Mouse (Mus musculus) intestine, postnatal 0 days (tissue): Measurements from ENCODE around the gene Kif5c. TPM values are rescaled to one million over a fixed set of nuclear protein-coding genes. Genes with fewer than 3 reads are reported as not detected.

ENCODE experiments used
- ATAC-seq: fragments of 200-750 bp; cut with Nextera tagmentation; 2 replicates; pipeline ENCODE4 v1.8.0; 2017; ENCODE audit warnings: mild to moderate bottlenecking, moderate TSS enrichment, moderate library complexity
- H3K27ac ChIP-seq: fragments of 300-500 bp; sonication (generic); 2 replicates; pipeline ENCODE4 v1.5.1; 2014; ENCODE audit warnings: mild to moderate bottlenecking, low read depth, low read length, moderate library complexity
- H3K27me3 ChIP-seq: fragments of 300-500 bp; sonication (generic); replicated peaks from 2 replicates; pipeline ENCODE4 v1.6.1; 2014; ENCODE audit warnings: low read length, mixed read lengths; ENCODE audit not compliant: control insufficient read depth, insufficient read depth
- H3K36me3 ChIP-seq: fragments of 300-500 bp; sonication (generic); 2 replicates; pipeline ENCODE4 v1.6.1; 2014; ENCODE audit warnings: mild to moderate bottlenecking, moderate library complexity; ENCODE audit not compliant: control insufficient read depth, insufficient read depth
- H3K4me1 ChIP-seq: fragments of 300-500 bp; sonication (generic); replicated peaks from 2 replicates; pipeline ENCODE4 v1.6.1; 2014; ENCODE audit warnings: antibody characterized with exemption, low read length, mixed read lengths; ENCODE audit not compliant: control insufficient read depth, insufficient read depth
- H3K4me2 ChIP-seq: fragments of 300-500 bp; sonication (generic); replicated peaks from 2 replicates; pipeline ENCODE4 v1.6.1; 2014; ENCODE audit warnings: low read depth, mild to moderate bottlenecking, moderate library complexity
- H3K4me3 ChIP-seq: fragments of 300-500 bp; sonication (generic); 2 replicates; pipeline ENCODE4 v1.5.1; 2014; ENCODE audit warnings: low read depth, low read length
- H3K9ac ChIP-seq: fragments of 300-500 bp; sonication (generic); 2 replicates; pipeline ENCODE4 v1.6.1; 2014; ENCODE audit warnings: mild to moderate bottlenecking, low read depth, low read length
- H3K9me3 ChIP-seq: fragments of 300-500 bp; sonication (generic); 2 replicates; pipeline ENCODE4 v1.6.1; 2016; ENCODE audit warnings: mixed run types; ENCODE audit not compliant: control insufficient read depth
- CTCF ChIP-seq: sonication (generic); IDR thresholded peaks from 2 replicates; pipeline ENCODE4 v1.5.1; 2016; ENCODE audit warnings: low read depth, mild to moderate bottlenecking, control low read depth, antibody characterized with exemption, moderate library complexity
- WGBS: fragments of 180-500 bp; shearing (Covaris S2); extraction: QIAGEN DNeasy Blood & Tissue Kit; methylation state at CpG from one replicate; pipeline ENCODE4 v1.1.7; 2014; 5-methylcytosine and 5-hydroxymethylcytosine counted together
- polyA plus RNA-seq: library from polyadenylated mRNA; unstranded; fragments of >200 nt; fragmentation: Nextera tagmentation; extraction: Ambion mirVana; gene quantifications from 2 replicates; pipeline ENCODE4 v1.2.1, GENCODE M21; 2015

Kif5c gene
- polyA plus RNA-seq, 1 experiment from 2014 or later, result 2.7 TPM

GRCm38 (mm10) chr2:49710223-49710622 is 91.1 kb downstream of the Kif5c start:
- Histone ChIP-seq H3K4me2 (no peak overlapping the region), H3K27me3 (no peaks in the 10 kb centered on the region), H3K4me3 (no peak overlapping the region), H3K9me3 (no peaks in the 10 kb centered on the region), H3K36me3 (no peaks in the 10 kb centered on the region), H3K9ac (no peak overlapping the region), H3K27ac (no peak overlapping the region), H3K4me1 (no peaks in the 10 kb centered on the region)
- peak; percentile 59 for TF ChIP-seq CTCF
- ATAC-seq, result no peak
- WGBS, result 75% methylated on average over 3 of the region's 3 CpGs

GRCm38 (mm10) chr2:49711693-49712092 is 92.6 kb downstream of the Kif5c start:
- H3K4me1 ChIP-seq, result no peaks in the 10 kb centered on the region
- H3K9ac ChIP-seq, result no peak overlapping the region
- no peaks in the 10 kb centered on the region for H3K36me3 ChIP-seq
- H3K27me3 ChIP-seq, result no peaks in the 10 kb centered on the region
- no peak for ATAC-seq
- no peak for TF ChIP-seq CTCF
- H3K4me2 ChIP-seq, result no peak overlapping the region
- H3K9me3 ChIP-seq, result no peaks in the 10 kb centered on the region
- WGBS, result 88% methylated on average over 6 of the region's 6 CpGs
- no peak overlapping the region for H3K27ac ChIP-seq
- H3K4me3 ChIP-seq, result no peak overlapping the region

- WGBS, result 69% methylated on average over 7 of the region's 7 CpGs
- H3K27ac ChIP-seq, result no peak overlapping the region
- no peak for ATAC-seq
- H3K9ac ChIP-seq, result no peak overlapping the region
- no peak overlapping the region for H3K4me2 ChIP-seq
- H3K4me3 ChIP-seq, result no peak overlapping the region
- no peaks in the 10 kb centered on the region for H3K9me3 ChIP-seq
- H3K36me3 ChIP-seq, result no peaks in the 10 kb centered on the region
- H3K4me1 ChIP-seq, result no peaks in the 10 kb centered on the region
- H3K27me3 ChIP-seq, result no peaks in the 10 kb centered on the region
- peak; percentile 35 for TF ChIP-seq CTCF
These were observed 93.3 kb downstream of the Kif5c start for GRCm38 (mm10) chr2:49712336-49712887.

DNA sequence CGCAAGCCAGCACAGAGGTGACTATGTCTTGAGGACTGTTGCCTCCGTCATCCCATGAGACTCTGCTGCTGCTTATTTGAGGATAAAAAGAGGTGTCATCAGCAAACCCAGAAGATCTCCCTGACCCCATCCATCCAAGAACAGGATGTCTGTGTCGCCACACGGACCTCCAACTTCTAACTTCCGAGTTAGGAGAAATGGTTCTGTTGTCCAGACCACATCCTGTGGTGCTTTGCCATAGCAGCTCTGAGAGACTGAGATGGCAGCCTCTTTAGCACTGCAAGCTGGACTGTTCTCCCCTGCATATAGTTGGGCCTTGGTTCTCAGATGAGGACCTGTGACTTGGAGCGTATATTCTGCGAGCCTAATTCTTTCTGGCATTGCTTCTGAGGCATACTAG is 97.4 kb downstream of the Kif5c start:
- no peak overlapping the region for H3K4me3 ChIP-seq
- no peak overlapping the region for H3K9ac ChIP-seq
- H3K27ac ChIP-seq, result no peak overlapping the region
- no peaks in the 10 kb centered on the region for H3K36me3 ChIP-seq
- H3K9me3 ChIP-seq, result no peaks in the 10 kb centered on the region
- H3K4me2 ChIP-seq, result no peak overlapping the region
- 88% methylated on average over 7 of the region's 7 CpGs for WGBS
- no peak for ATAC-seq
- H3K27me3 ChIP-seq, result no peaks in the 10 kb centered on the region
- TF ChIP-seq CTCF, result no peak
- H3K4me1 ChIP-seq, result no peaks in the 10 kb centered on the region

- no peak overlapping the region for H3K27ac ChIP-seq
- no peak overlapping the region for H3K9ac ChIP-seq
- H3K36me3 ChIP-seq, result no peaks in the 10 kb centered on the region
- ATAC-seq, result no peak
- no peaks in the 10 kb centered on the region for H3K27me3 ChIP-seq
- no peaks in the 10 kb centered on the region for H3K4me1 ChIP-seq
- H3K9me3 ChIP-seq, result no peaks in the 10 kb centered on the region
- no peak overlapping the region for H3K4me2 ChIP-seq
- TF ChIP-seq CTCF, result no peak
- H3K4me3 ChIP-seq, result no peak overlapping the region
- WGBS, result 88% methylated on average over 18 of the region's 18 CpGs
These were observed 98.5 kb downstream of the Kif5c start for GRCm38 (mm10) chr2:49717437-49718116.

GRCm38 (mm10) chr2:49718492-49718891 is 99.4 kb downstream of the Kif5c start:
- H3K27me3 ChIP-seq, result no peaks in the 10 kb centered on the region
- no peak for TF ChIP-seq CTCF
- H3K27ac ChIP-seq, result no peak overlapping the region
- no peak overlapping the region for H3K4me3 ChIP-seq
- H3K9ac ChIP-seq, result no peak overlapping the region
- H3K4me2 ChIP-seq, result no peak overlapping the region
- no peaks in the 10 kb centered on the region for H3K36me3 ChIP-seq
- H3K9me3 ChIP-seq, result no peaks in the 10 kb centered on the region
- no peak for ATAC-seq
- H3K4me1 ChIP-seq, result no peaks in the 10 kb centered on the region
- WGBS, result 51% methylated on average over 3 of the region's 3 CpGs
